Mouse (Mus musculus) embryonic facial prominence, embryonic 11.5 days (tissue): ENCODE data around the gene Olfr986. TPM values are rescaled to one million over a fixed set of nuclear protein-coding genes. Genes with fewer than 3 reads are reported as not detected.
"Not testable (repeated sequence)": the region's sequence is repeated elsewhere in the genome, so short reads cannot be mapped to it uniquely, and the experiment has no call there.

Experiments used
- ATAC-seq: fragments of 200-750 bp; cut with Nextera tagmentation; replicated peaks from 2 replicates; pipeline ENCODE4 v1.8.0; 2017; ENCODE audit warnings: low read depth; ENCODE audit not compliant: insufficient number of reproducible peaks, low FRiP score, low TSS enrichment
- DNase-seq: peaks from one replicate; pipeline ENCODE4 v3.0.0-alpha.2; 2015; ENCODE audit warnings: low spot score
- H3K27ac ChIP-seq: fragments of 300-500 bp; sonication (generic); replicated peaks from 2 replicates; pipeline ENCODE4 v1.5.1; 2014; ENCODE audit warnings: mild to moderate bottlenecking, low read depth, low read length, control low read depth
- H3K27me3 ChIP-seq: fragments of 300-500 bp; sonication (generic); 2 replicates; pipeline ENCODE4 v1.6.1; 2014; ENCODE audit warnings: mild to moderate bottlenecking, low read length, moderate library complexity, mixed read lengths; ENCODE audit not compliant: control insufficient read depth, insufficient read depth
- H3K36me3 ChIP-seq: fragments of 300-500 bp; sonication (generic); replicated peaks from 2 replicates; pipeline ENCODE4 v1.6.1; 2014; ENCODE audit warnings: low read depth, mild to moderate bottlenecking, low read length, moderate library complexity, mixed read lengths; ENCODE audit not compliant: control insufficient read depth, insufficient read depth
- H3K4me1 ChIP-seq: fragments of 300-500 bp; sonication (generic); 2 replicates; pipeline ENCODE4 v1.6.1; 2014; ENCODE audit warnings: low read length, mixed read lengths; ENCODE audit not compliant: control insufficient read depth, insufficient read depth
- H3K4me2 ChIP-seq: fragments of 300-500 bp; sonication (generic); 2 replicates; pipeline ENCODE4 v1.6.1; 2014; ENCODE audit warnings: low read depth, mild to moderate bottlenecking, control low read depth, low read length, moderate library complexity
- H3K4me3 ChIP-seq: fragments of 300-500 bp; sonication (generic); 2 replicates; pipeline ENCODE4 v1.5.1; 2014; ENCODE audit warnings: low read depth, low read length, control low read depth
- H3K9ac ChIP-seq: fragments of 300-500 bp; sonication (generic); replicated peaks from 2 replicates; pipeline ENCODE4 v1.6.1; 2014; ENCODE audit warnings: mild to moderate bottlenecking, control low read depth, low read length
- H3K9me3 ChIP-seq: fragments of 300-500 bp; sonication (generic); replicated peaks from 2 replicates; pipeline ENCODE4 v1.6.1; 2016; ENCODE audit warnings: mild to moderate bottlenecking, low read length, inconsistent platforms, mixed read lengths; ENCODE audit not compliant: control insufficient read depth
- whole genome bisulfite sequencing: fragments of 180-500 bp; shearing (Covaris S2); extraction: QIAGEN DNeasy Blood & Tissue Kit; methylation state at CpG from one replicate; pipeline ENCODE4 v1.1.7; 2014; 5-methylcytosine and 5-hydroxymethylcytosine counted together
- polyA plus RNA-seq: library from polyadenylated mRNA; unstranded; fragments of >200 nt; fragmentation: Nextera tagmentation; extraction: Ambion mirVana; gene quantifications from 2 replicates; pipeline ENCODE4 v1.2.1, GENCODE M21; 2014

Olfr986 gene
- polyA plus RNA-seq, result not detected in 2 replicates

GRCm38 (mm10) chr9:40180620-40181019 lies at the start of gene Olfr986:
Gene Olfr986, plus strand, starts transcription at chr9:40180920.
- Histone ChIP-seq H3K9ac (no peak within 1 kb of the TSS), H3K4me1 (no peaks in the 10 kb centered on the region), H3K4me2 (no peak within 1 kb of the TSS), H3K4me3 (no peak within 1 kb of the TSS), H3K27me3 (no peaks in the 10 kb centered on the region), H3K27ac (no peak within 1 kb of the TSS), H3K9me3 (no peaks in the 10 kb centered on the region), H3K36me3 (no peaks in the 10 kb centered on the region)
- DNase-seq (no peak), ATAC-seq (no peak)
- 89% methylated on average over 5 of the region's 5 CpGs for WGBS

DNA sequence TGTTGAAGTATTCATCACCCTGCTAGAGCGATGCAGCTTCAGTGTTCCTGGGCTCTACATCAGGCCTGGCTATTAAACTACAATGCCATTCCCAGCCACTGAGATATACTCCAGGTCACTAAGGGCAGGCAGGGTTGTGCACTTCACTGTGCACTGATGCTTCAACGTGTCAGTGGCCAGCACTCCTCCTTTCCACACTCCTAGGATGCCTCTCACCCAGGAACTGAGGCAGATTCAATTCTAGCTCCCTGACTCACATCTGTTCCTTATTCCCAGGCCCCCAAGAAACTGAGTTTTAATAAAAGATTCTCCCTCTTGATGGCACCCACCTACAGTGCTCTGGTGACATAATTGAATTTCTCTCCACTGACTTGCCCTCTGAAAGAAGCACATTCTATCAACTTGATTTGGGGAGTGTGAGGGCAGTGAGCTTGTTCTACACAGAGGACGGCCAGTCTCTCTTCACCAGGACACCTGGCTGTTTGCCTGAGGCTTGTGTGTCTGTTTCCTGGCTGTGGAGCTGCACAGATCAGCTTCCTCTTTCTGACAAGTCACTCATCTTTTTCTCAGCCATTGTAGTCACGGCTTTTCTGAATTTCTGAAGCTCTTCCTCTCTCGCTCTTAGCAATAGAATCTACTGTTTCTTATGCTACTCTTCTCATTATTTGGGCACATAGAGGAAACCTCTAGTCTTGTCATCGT lies 43.6 kb upstream of the Olfr986 start:
- Histone ChIP-seq H3K9me3 (no peaks in the 10 kb centered on the region), H3K4me1 (no peaks in the 10 kb centered on the region), H3K9ac (no peak overlapping the region), H3K4me3 (no peak overlapping the region), H3K4me2 (no peak overlapping the region), H3K27ac (no peak overlapping the region), H3K36me3 (no peaks in the 10 kb centered on the region), H3K27me3 (no peaks in the 10 kb centered on the region)
- DNase-seq, result no peak
- 0 out of 2 replicates have a peak, but pooled peaks have one; percentile 59 for ATAC-seq
- WGBS, result 77% methylated on average over 6 of the region's 6 CpGs

DNA sequence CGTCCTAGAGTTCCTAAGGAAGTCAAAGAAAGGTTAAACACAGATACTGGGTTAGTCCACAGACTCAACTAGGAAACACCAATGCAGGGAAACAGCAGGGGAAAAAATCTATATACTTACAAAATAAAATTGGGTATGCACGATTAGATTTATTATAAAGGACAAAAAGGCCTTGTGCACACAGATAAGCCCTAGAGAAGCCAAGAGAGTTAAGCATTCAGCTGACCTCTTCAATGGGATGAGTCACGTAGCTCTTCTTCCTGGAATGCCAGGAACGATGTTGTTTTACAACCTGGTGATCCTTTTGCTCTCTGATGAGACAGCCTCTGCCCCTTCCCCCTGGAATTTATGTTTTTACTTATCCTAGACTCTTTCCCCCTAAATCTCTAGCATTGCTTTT lies 41.2 kb upstream of the Olfr986 start:
- H3K36me3 ChIP-seq, result no peaks in the 10 kb centered on the region
- H3K9ac ChIP-seq, result no peak overlapping the region
- H3K4me2 ChIP-seq, result no peak overlapping the region
- H3K27me3 ChIP-seq, result no peaks in the 10 kb centered on the region
- 71% methylated on average over 4 of the region's 4 CpGs for WGBS
- ATAC-seq (no peak), DNase-seq (no peak)
- H3K4me3 ChIP-seq, result no peak overlapping the region
- no peaks in the 10 kb centered on the region for H3K4me1 ChIP-seq
- no peak overlapping the region for H3K27ac ChIP-seq
- H3K9me3 ChIP-seq, result no peaks in the 10 kb centered on the region

GRCm38 (mm10) chr9:40141544-40141943 lies 39.2 kb upstream of the Olfr986 start:
- Histone ChIP-seq H3K27me3 (no peaks in the 10 kb centered on the region), H3K9me3 (no peaks in the 10 kb centered on the region), H3K9ac (no peak overlapping the region), H3K4me3 (no peak overlapping the region), H3K27ac (no peak overlapping the region), H3K4me1 (no peaks in the 10 kb centered on the region), H3K36me3 (no peaks in the 10 kb centered on the region), H3K4me2 (no peak overlapping the region)
- 63% methylated on average over 1 of the region's 1 CpGs for WGBS
- DNase-seq (no peak), ATAC-seq (no peak)

DNA sequence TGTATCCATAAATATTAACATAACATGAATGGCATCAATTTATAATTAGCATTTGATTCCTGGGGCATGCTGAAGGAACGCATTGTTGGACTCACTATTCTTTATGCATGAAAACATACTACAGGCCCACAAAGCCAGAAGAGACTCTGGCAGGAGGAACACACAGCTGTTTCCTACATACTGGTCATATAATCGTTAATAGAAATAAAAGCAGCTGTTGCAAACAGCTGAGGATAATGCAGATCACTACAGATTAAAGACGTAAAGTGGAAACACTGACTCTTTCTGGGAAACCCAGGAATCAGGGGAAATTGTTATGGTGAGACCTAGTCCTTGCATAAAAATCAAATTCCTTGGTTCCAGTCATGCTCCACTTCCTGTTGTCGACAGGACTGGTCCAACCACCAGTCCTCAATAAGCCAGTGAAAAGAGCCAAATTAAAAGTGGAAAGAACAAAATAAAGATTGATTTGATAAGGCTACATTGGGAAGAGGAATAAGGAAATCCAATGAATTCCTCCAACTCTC lies 25.5 kb upstream of the Olfr986 start:
- Histone ChIP-seq H3K9me3 (no peaks in the 10 kb centered on the region), H3K27me3 (no peaks in the 10 kb centered on the region), H3K4me3 (no peak overlapping the region), H3K4me2 (no peak overlapping the region), H3K9ac (no peak overlapping the region), H3K36me3 (no peaks in the 10 kb centered on the region), H3K27ac (no peak overlapping the region), H3K4me1 (no peaks in the 10 kb centered on the region)
- DNase-seq (peak; percentile 4), ATAC-seq (no peak)
- 69% methylated on average over 4 of the region's 4 CpGs for WGBS

GRCm38 (mm10) chr9:40166446-40166845 lies 14.3 kb upstream of the Olfr986 start:
- Histone ChIP-seq H3K27me3 (no peaks in the 10 kb centered on the region), H3K4me3 (no peak overlapping the region), H3K4me2 (no peak overlapping the region), H3K9ac (no peak overlapping the region), H3K9me3 (no peaks in the 10 kb centered on the region), H3K27ac (no peak overlapping the region), H3K4me1 (no peaks in the 10 kb centered on the region), H3K36me3 (no peaks in the 10 kb centered on the region)
- ATAC-seq (no peak), DNase-seq (no peak)
- WGBS, result 91% methylated on average over 1 of the region's 1 CpGs

GRCm38 (mm10) chr9:40177017-40177416 lies 3.7 kb upstream of the Olfr986 start:
- Histone ChIP-seq H3K36me3 (no peaks in the 10 kb centered on the region), H3K4me2 (no peak overlapping the region), H3K4me1 (no peaks in the 10 kb centered on the region), H3K27ac (no peak overlapping the region), H3K9me3 (no peaks in the 10 kb centered on the region), H3K27me3 (no peaks in the 10 kb centered on the region), H3K9ac (no peak overlapping the region), H3K4me3 (no peak overlapping the region)
- DNase-seq (no peak), ATAC-seq (no peak)
- WGBS, result 82% methylated on average over 6 of the region's 6 CpGs

GRCm38 (mm10) chr9:40185166-40185565 lies 4.4 kb downstream of the Olfr986 start:
- H3K4me3 ChIP-seq, H3K27ac ChIP-seq, H3K9ac ChIP-seq, ATAC-seq, DNase-seq, H3K9me3 ChIP-seq, H3K27me3 ChIP-seq, H3K4me1 ChIP-seq, H3K4me2 ChIP-seq, H3K36me3 ChIP-seq: not testable (repeated sequence)
- WGBS, result 76% methylated on average over 2 of the region's 2 CpGs
